Mouse (Mus musculus): ENCODE data around the gene Eml4.

Gene Eml4

GRCm38 (mm10) chr17:83350379-83351091, at the start of gene Eml4:
Gene Eml4, plus strand, starts transcription at chr17:83350931.
- DNase-seq (ENCODE audit: low spot score in 2 of 2) = peak; percentile 88 to 95

- no peak for DNase-seq (ENCODE audit: low spot score in 2 of 2)
Measured at GRCm38 (mm10) chr17:83301433-83301832, 49.3 kb upstream of the Eml4 start.

- DNase-seq (ENCODE audit: low spot score in 2 of 2) = no peak
Measured at GRCm38 (mm10) chr17:83304089-83304822, 46.5 kb upstream of the Eml4 start.

GRCm38 (mm10) chr17:83306964-83307640, 43.6 kb upstream of the Eml4 start:
- DNase-seq (ENCODE audit: low spot score in 2 of 2) = no peak

GRCm38 (mm10) chr17:83307641-83308296, 43.0 kb upstream of the Eml4 start:
- DNase-seq (ENCODE audit: low spot score in 2 of 2) = no peak

GRCm38 (mm10) chr17:83308451-83308850, 42.3 kb upstream of the Eml4 start:
- no peak for DNase-seq (ENCODE audit: low spot score in 2 of 2)

GRCm38 (mm10) chr17:83309243-83309642, 41.5 kb upstream of the Eml4 start:
- DNase-seq (ENCODE audit: low spot score in 2 of 2) = no peak

GRCm38 (mm10) chr17:83311806-83312205, 38.9 kb upstream of the Eml4 start:
- no peak for DNase-seq (ENCODE audit: low spot score in 2 of 2)

- DNase-seq (ENCODE audit: low spot score in 2 of 2) = peak in 1 of 2 experiments; percentile 28
Measured at GRCm38 (mm10) chr17:83312244-83312918, 38.4 kb upstream of the Eml4 start.

- no peak for DNase-seq (ENCODE audit: low spot score in 2 of 2)
Measured at GRCm38 (mm10) chr17:83313046-83313689, 37.6 kb upstream of the Eml4 start.

- DNase-seq (ENCODE audit: low spot score in 2 of 2) = no peak
Measured at GRCm38 (mm10) chr17:83315476-83315875, 35.3 kb upstream of the Eml4 start.

- DNase-seq (ENCODE audit: low spot score in 2 of 2) = peak; percentile 21 to 26
Measured at GRCm38 (mm10) chr17:83322621-83323335, 28.0 kb upstream of the Eml4 start.

GRCm38 (mm10) chr17:83323410-83324268, 27.1 kb upstream of the Eml4 start:
- no peak for DNase-seq (ENCODE audit: low spot score in 2 of 2)

GRCm38 (mm10) chr17:83324269-83324616, 26.5 kb upstream of the Eml4 start:
- DNase-seq (ENCODE audit: low spot score in 2 of 2) = no peak

GRCm38 (mm10) chr17:83335183-83335584, 15.5 kb upstream of the Eml4 start:
- no peak for DNase-seq (ENCODE audit: low spot score in 2 of 2)

GRCm38 (mm10) chr17:83337051-83337898, 13.5 kb upstream of the Eml4 start:
- no peak for DNase-seq (ENCODE audit: low spot score in 2 of 2)

- DNase-seq (ENCODE audit: low spot score in 2 of 2) = no peak
Measured at GRCm38 (mm10) chr17:83339368-83340085, 11.2 kb upstream of the Eml4 start.

All from cerebellum, postnatal 4 days (tissue).